Mouse (Mus musculus): ENCODE measurements around the gene Slc27a2. TPM values are rescaled to one million over a fixed set of nuclear protein-coding genes. Genes with fewer than 3 reads are reported as not detected.
"Not testable (repeated sequence)": the region's sequence is repeated elsewhere in the genome, so short reads cannot be mapped to it uniquely, and the experiment has no call there.

Slc27a2 gene
- polyA plus RNA-seq, 1 experiment from 2014 or later: 0.69 TPM

GRCm38 (mm10) chr2:126522056-126522455 lies 30.2 kb upstream of the Slc27a2 start:
- no peak overlapping the region for H3K4me2 ChIP-seq (ENCODE audit: low read depth)
- WGBS: 86% methylated on average over 8 of the region's 8 CpGs
- no peak overlapping the region for H3K27ac ChIP-seq (ENCODE audit: low read depth, low read length)
- H3K27me3 ChIP-seq (ENCODE audit: control insufficient read depth, insufficient read depth, low read length): no peaks in the 10 kb centered on the region
- no peaks in the 10 kb centered on the region for H3K9me3 ChIP-seq (ENCODE audit: control insufficient read depth, low read length)
- H3K4me1 ChIP-seq (ENCODE audit: control insufficient read depth, insufficient read depth, low read length): no peaks in the 10 kb centered on the region
- H3K9ac ChIP-seq (ENCODE audit: low read length): no peak overlapping the region
- DNase-seq (ENCODE audit: low spot score) (no peak), ATAC-seq (ENCODE audit: insufficient read depth, low FRiP score, low TSS enrichment) (no peak)
- no peaks in the 10 kb centered on the region for H3K36me3 ChIP-seq (ENCODE audit: control insufficient read depth, insufficient read depth, low read length)
- no peak overlapping the region for H3K4me3 ChIP-seq (ENCODE audit: low read depth, low read length)

GRCm38 (mm10) chr2:126523101-126523745 lies 29.0 kb upstream of the Slc27a2 start:
- not testable (repeated sequence) for H3K27me3 ChIP-seq (ENCODE audit: control insufficient read depth, insufficient read depth, low read length); ATAC-seq (ENCODE audit: insufficient read depth, low FRiP score, low TSS enrichment); H3K4me2 ChIP-seq (ENCODE audit: low read depth); H3K9me3 ChIP-seq (ENCODE audit: control insufficient read depth, low read length); H3K27ac ChIP-seq (ENCODE audit: low read depth, low read length); H3K4me1 ChIP-seq (ENCODE audit: control insufficient read depth, insufficient read depth, low read length); DNase-seq (ENCODE audit: low spot score); H3K36me3 ChIP-seq (ENCODE audit: control insufficient read depth, insufficient read depth, low read length); H3K9ac ChIP-seq (ENCODE audit: low read length); H3K4me3 ChIP-seq (ENCODE audit: low read depth, low read length)
- WGBS: 73% methylated on average over 5 of the region's 5 CpGs

GRCm38 (mm10) chr2:126524271-126524670 lies 27.9 kb upstream of the Slc27a2 start:
- Histone ChIP-seq H3K4me2 (ENCODE audit: low read depth) (no peak overlapping the region), H3K27me3 (ENCODE audit: control insufficient read depth, insufficient read depth, low read length) (no peaks in the 10 kb centered on the region), H3K4me3 (ENCODE audit: low read depth, low read length) (no peak overlapping the region), H3K9ac (ENCODE audit: low read length) (no peak overlapping the region), H3K9me3 (ENCODE audit: control insufficient read depth, low read length) (no peaks in the 10 kb centered on the region), H3K36me3 (ENCODE audit: control insufficient read depth, insufficient read depth, low read length) (no peaks in the 10 kb centered on the region), H3K27ac (ENCODE audit: low read depth, low read length) (no peak overlapping the region), H3K4me1 (ENCODE audit: control insufficient read depth, insufficient read depth, low read length) (no peaks in the 10 kb centered on the region)
- WGBS: 89% methylated on average over 2 of the region's 2 CpGs
- DNase-seq (ENCODE audit: low spot score) (no peak), ATAC-seq (ENCODE audit: insufficient read depth, low FRiP score, low TSS enrichment) (no peak)

- WGBS: 92% methylated on average over 8 of the region's 8 CpGs
Observed at GRCm38 (mm10) chr2:126527461-126527860, 24.7 kb upstream of the Slc27a2 start.

GRCm38 (mm10) chr2:126530581-126530980 lies 21.6 kb upstream of the Slc27a2 start:
- DNase-seq (ENCODE audit: low spot score) (no peak), ATAC-seq (ENCODE audit: insufficient read depth, low FRiP score, low TSS enrichment) (no peak)
- H3K4me2 ChIP-seq (ENCODE audit: low read depth): no peak overlapping the region
- H3K4me1 ChIP-seq (ENCODE audit: control insufficient read depth, insufficient read depth, low read length): no peaks in the 10 kb centered on the region
- no peaks in the 10 kb centered on the region for H3K9me3 ChIP-seq (ENCODE audit: control insufficient read depth, low read length)
- H3K4me3 ChIP-seq (ENCODE audit: low read depth, low read length): no peak overlapping the region
- 82% methylated on average over 3 of the region's 3 CpGs for WGBS
- no peaks in the 10 kb centered on the region for H3K27me3 ChIP-seq (ENCODE audit: control insufficient read depth, insufficient read depth, low read length)
- no peak overlapping the region for H3K9ac ChIP-seq (ENCODE audit: low read length)
- no peaks in the 10 kb centered on the region for H3K36me3 ChIP-seq (ENCODE audit: control insufficient read depth, insufficient read depth, low read length)
- no peak overlapping the region for H3K27ac ChIP-seq (ENCODE audit: low read depth, low read length)

More at GRCm38 (mm10) chr2:126527461-126527860, 24.7 kb upstream of the Slc27a2 start:
- H3K36me3 ChIP-seq (ENCODE audit: control insufficient read depth, insufficient read depth, low read length): no peaks in the 10 kb centered on the region
- no peak for DNase-seq (ENCODE audit: low spot score)
- no peak overlapping the region for H3K4me2 ChIP-seq (ENCODE audit: low read depth)
- H3K9me3 ChIP-seq (ENCODE audit: control insufficient read depth, low read length): no peaks in the 10 kb centered on the region
- no peak overlapping the region for H3K4me3 ChIP-seq (ENCODE audit: low read depth, low read length)
- H3K27ac ChIP-seq (ENCODE audit: low read depth, low read length): no peak overlapping the region
- no peak for ATAC-seq (ENCODE audit: insufficient read depth, low FRiP score, low TSS enrichment)
- H3K9ac ChIP-seq (ENCODE audit: low read length): no peak overlapping the region
- no peaks in the 10 kb centered on the region for H3K27me3 ChIP-seq (ENCODE audit: control insufficient read depth, insufficient read depth, low read length)
- H3K4me1 ChIP-seq (ENCODE audit: control insufficient read depth, insufficient read depth, low read length): no peaks in the 10 kb centered on the region

GRCm38 (mm10) chr2:126537654-126538053 lies 14.6 kb upstream of the Slc27a2 start:
- Histone ChIP-seq H3K27ac (ENCODE audit: low read depth, low read length) (no peak overlapping the region), H3K36me3 (ENCODE audit: control insufficient read depth, insufficient read depth, low read length) (no peaks in the 10 kb centered on the region), H3K4me2 (ENCODE audit: low read depth) (no peak overlapping the region), H3K9ac (ENCODE audit: low read length) (no peak overlapping the region), H3K4me1 (ENCODE audit: control insufficient read depth, insufficient read depth, low read length) (no peaks in the 10 kb centered on the region), H3K9me3 (ENCODE audit: control insufficient read depth, low read length) (no peaks in the 10 kb centered on the region), H3K4me3 (ENCODE audit: low read depth, low read length) (no peak overlapping the region), H3K27me3 (ENCODE audit: control insufficient read depth, insufficient read depth, low read length) (no peaks in the 10 kb centered on the region)
- no peak for ATAC-seq (ENCODE audit: insufficient read depth, low FRiP score, low TSS enrichment)
- DNase-seq (ENCODE audit: low spot score): no peak

- Histone ChIP-seq H3K36me3 (ENCODE audit: control insufficient read depth, insufficient read depth, low read length) (no peaks in the 10 kb centered on the region), H3K27me3 (ENCODE audit: control insufficient read depth, insufficient read depth, low read length) (no peaks in the 10 kb centered on the region), H3K4me2 (ENCODE audit: low read depth) (no peak overlapping the region), H3K4me3 (ENCODE audit: low read depth, low read length) (no peak overlapping the region), H3K4me1 (ENCODE audit: control insufficient read depth, insufficient read depth, low read length) (no peaks in the 10 kb centered on the region), H3K9me3 (ENCODE audit: control insufficient read depth, low read length) (no peaks in the 10 kb centered on the region), H3K9ac (ENCODE audit: low read length) (no peak overlapping the region), H3K27ac (ENCODE audit: low read depth, low read length) (no peak overlapping the region)
- DNase-seq (ENCODE audit: low spot score) (no peak), ATAC-seq (ENCODE audit: insufficient read depth, low FRiP score, low TSS enrichment) (no peak)
- 84% methylated on average over 6 of the region's 6 CpGs for WGBS
Observed at GRCm38 (mm10) chr2:126540390-126540925, 11.7 kb upstream of the Slc27a2 start.

- H3K9ac ChIP-seq (ENCODE audit: low read length): no peak overlapping the region
- DNase-seq (ENCODE audit: low spot score) (no peak), ATAC-seq (ENCODE audit: insufficient read depth, low FRiP score, low TSS enrichment) (no peak)
- no peaks in the 10 kb centered on the region for H3K36me3 ChIP-seq (ENCODE audit: control insufficient read depth, insufficient read depth, low read length)
- no peak overlapping the region for H3K27ac ChIP-seq (ENCODE audit: low read depth, low read length)
- H3K27me3 ChIP-seq (ENCODE audit: control insufficient read depth, insufficient read depth, low read length): no peaks in the 10 kb centered on the region
- H3K4me1 ChIP-seq (ENCODE audit: control insufficient read depth, insufficient read depth, low read length): no peaks in the 10 kb centered on the region
- no peak overlapping the region for H3K4me3 ChIP-seq (ENCODE audit: low read depth, low read length)
- 87% methylated on average over 5 of the region's 5 CpGs for WGBS
- H3K9me3 ChIP-seq (ENCODE audit: control insufficient read depth, low read length): no peaks in the 10 kb centered on the region
- no peak overlapping the region for H3K4me2 ChIP-seq (ENCODE audit: low read depth)
Observed at GRCm38 (mm10) chr2:126542211-126542610, 10.0 kb upstream of the Slc27a2 start.

GRCm38 (mm10) chr2:126545297-126545696 lies 6.9 kb upstream of the Slc27a2 start:
- 77% methylated on average over 5 of the region's 5 CpGs for WGBS
- H3K27ac ChIP-seq (ENCODE audit: low read depth, low read length): no peak overlapping the region
- ATAC-seq (ENCODE audit: insufficient read depth, low FRiP score, low TSS enrichment) (no peak), DNase-seq (ENCODE audit: low spot score) (no peak)
- H3K4me2 ChIP-seq (ENCODE audit: low read depth): no peak overlapping the region
- no peak overlapping the region for H3K4me3 ChIP-seq (ENCODE audit: low read depth, low read length)
- H3K4me1 ChIP-seq (ENCODE audit: control insufficient read depth, insufficient read depth, low read length): no peaks in the 10 kb centered on the region
- no peaks in the 10 kb centered on the region for H3K9me3 ChIP-seq (ENCODE audit: control insufficient read depth, low read length)
- H3K9ac ChIP-seq (ENCODE audit: low read length): no peak overlapping the region
- H3K27me3 ChIP-seq (ENCODE audit: control insufficient read depth, insufficient read depth, low read length): no peaks in the 10 kb centered on the region
- no peaks in the 10 kb centered on the region for H3K36me3 ChIP-seq (ENCODE audit: control insufficient read depth, insufficient read depth, low read length)
